In the genomic region with DNA sequence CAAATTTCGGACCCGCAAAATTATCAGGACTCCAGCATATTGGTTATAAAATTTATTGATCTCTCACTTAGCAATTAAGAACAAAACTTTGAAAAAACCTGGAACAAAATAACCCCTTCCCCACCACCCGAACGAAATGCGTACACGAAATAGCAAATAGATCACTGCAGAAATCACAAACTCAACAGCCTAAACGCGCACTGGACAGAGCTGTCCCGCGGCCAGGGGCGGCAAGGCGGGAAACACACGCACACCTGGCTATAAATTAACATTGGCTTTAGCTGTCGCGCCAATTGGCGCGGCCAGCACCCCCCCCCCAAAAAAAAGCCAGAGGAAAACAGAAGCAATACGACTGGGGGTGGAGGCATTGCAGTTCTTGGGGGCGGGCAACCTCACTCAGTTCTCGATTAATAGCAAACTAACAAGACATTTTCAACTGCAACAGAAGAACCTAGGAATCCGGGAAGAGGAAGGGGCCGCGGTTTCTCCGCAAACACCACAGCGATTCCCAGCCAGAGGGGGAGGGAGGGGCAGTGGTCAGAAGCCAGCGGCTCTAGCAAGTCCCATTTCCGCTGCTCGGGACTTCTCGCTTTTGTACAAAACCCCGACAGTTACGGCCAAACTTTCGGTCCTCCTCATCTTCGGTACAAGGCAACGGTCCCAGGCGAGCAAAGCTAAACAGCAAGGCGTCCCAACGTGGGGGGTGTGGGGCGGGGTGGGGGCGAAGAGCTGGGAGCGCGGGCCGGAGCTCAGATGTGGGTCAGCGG, we compare ENCODE assay signal across 10 mouse cellular contexts. TPM values are rescaled to one million over a fixed set of nuclear protein-coding genes. Genes with fewer than 3 reads are reported as not detected.
A peak's percentile ranks its signal among the peaks of the same experiment; 100 is the strongest.
DNase-seq lines count a peak whose midpoint lies in the region; ATAC-seq and TF ChIP-seq lines count a peak whose summit lies in the region.
"Had no signal": no experiment of that assay in that cellular context is flagged by ENCODE, and none has a peak within 500 bp of the region (broad histone marks: within the 10 kb centered on the region; RNA-seq: fewer than 3 reads in every experiment).

No protein-coding gene starts in this region.

- no peaks in the 10 kb centered on the region for H3K4me1 ChIP-seq in heart, postnatal 0 days (ENCODE audit: control insufficient read depth, insufficient read depth)
- H3K4me1 ChIP-seq in embryonic facial prominence, embryonic 10.5 days, result peaks cover 8% of the 10 kb centered on the region; the same call in 1 of the 2 replicates
- H3K4me1 ChIP-seq in intestine, embryonic 14.5 days (replicated peaks; ENCODE audit: control insufficient read depth, insufficient read depth, low read length), result no peaks in the 10 kb centered on the region
- H3K4me1 ChIP-seq in midbrain, embryonic 16.5 days (ENCODE audit: control insufficient read depth, insufficient read depth, low read length), result peaks cover 11% of the 10 kb centered on the region

- no peak for TF ChIP-seq EP300 in heart, postnatal 0 days (IDR thresholded peaks at IDR 0.05; ENCODE audit: low read depth)

- no peak for ATAC-seq in heart, postnatal 0 days (ENCODE audit: insufficient read depth, low read depth)
- peak; percentile 14; the same call in 1 of the 2 replicates for ATAC-seq in intestine, embryonic 14.5 days (replicated peaks; ENCODE audit: low FRiP score, low TSS enrichment, low read depth)
- no peak for ATAC-seq in midbrain, embryonic 16.5 days

- H3K27me3 ChIP-seq in heart, postnatal 0 days (ENCODE audit: control insufficient read depth, insufficient read depth, low read length), result peaks cover 62% of the 10 kb centered on the region
- H3K27me3 ChIP-seq in embryonic facial prominence, embryonic 10.5 days (replicated peaks; ENCODE audit: low read depth, poor library complexity, severe bottlenecking), result peaks cover 97% of the 10 kb centered on the region
- peaks cover 84% of the 10 kb centered on the region for H3K27me3 ChIP-seq in intestine, embryonic 14.5 days (replicated peaks; ENCODE audit: control insufficient read depth, insufficient read depth, low read length)
- no peaks in the 10 kb centered on the region for H3K27me3 ChIP-seq in midbrain, embryonic 16.5 days (ENCODE audit: control insufficient read depth, insufficient read depth, low read depth, low read length)

- H3K36me3 ChIP-seq in heart, postnatal 0 days (replicated peaks; ENCODE audit: control insufficient read depth, insufficient read depth, low read length), result no peaks in the 10 kb centered on the region
- no peaks in the 10 kb centered on the region for H3K36me3 ChIP-seq in embryonic facial prominence, embryonic 10.5 days (replicated peaks)
- H3K36me3 ChIP-seq in intestine, embryonic 14.5 days (ENCODE audit: control insufficient read depth, insufficient read depth, low read length), result no peaks in the 10 kb centered on the region
- H3K36me3 ChIP-seq in midbrain, embryonic 16.5 days (ENCODE audit: control insufficient read depth, insufficient read depth, low read length), result no peaks in the 10 kb centered on the region

- no peak for DNase-seq in heart, postnatal 0 days (ENCODE audit: low spot score)
- DNase-seq in heart, adult 9 months (ENCODE audit: low spot score in 2 of 2), result no peak
- peak; percentile 57 for DNase-seq in embryonic facial prominence, embryonic 10.5 days (ENCODE audit: low spot score)
- peak; percentile 72 for DNase-seq in intestine, embryonic 14.5 days (ENCODE audit: low spot score)
- DNase-seq in spleen, adult 18-20 months, result no peak
- no peak for DNase-seq in spleen, postnatal 10 days (ENCODE audit: low spot score in 2 of 2)
- no peak for DNase-seq in Muller cell, postnatal 12 days (ENCODE audit: inconsistent ontology term)

- H3K4me3 ChIP-seq in heart, postnatal 0 days (ENCODE audit: low read depth, low read length), result peak overlapping the region; percentile 53
- peak overlapping the region; percentile 60 for H3K4me3 ChIP-seq in embryonic facial prominence, embryonic 10.5 days
- H3K4me3 ChIP-seq in intestine, embryonic 14.5 days (ENCODE audit: low read depth, low read length), result peak overlapping the region; percentile 38
- peak overlapping the region; percentile 56 for H3K4me3 ChIP-seq in midbrain, embryonic 16.5 days (ENCODE audit: low read depth, low read length)

- TF ChIP-seq CTCF in heart, postnatal 0 days (IDR thresholded peaks at IDR 0.05; ENCODE audit: low read depth), result no peak

- no peak overlapping the region for H3K9ac ChIP-seq in heart, postnatal 0 days (replicated peaks; ENCODE audit: low read depth, low read length)
- no peak overlapping the region for H3K9ac ChIP-seq in intestine, embryonic 14.5 days (ENCODE audit: low read length)
- H3K9ac ChIP-seq in midbrain, embryonic 16.5 days (ENCODE audit: low read depth, low read length), result peak overlapping the region; percentile 69

- H3K9me3 ChIP-seq in heart, postnatal 0 days (replicated peaks; ENCODE audit: control insufficient read depth, low read length), result no peaks in the 10 kb centered on the region
- H3K9me3 ChIP-seq in embryonic facial prominence, embryonic 10.5 days, result peaks cover 11% of the 10 kb centered on the region; the same call in 1 of the 2 replicates
- H3K9me3 ChIP-seq in intestine, embryonic 14.5 days (ENCODE audit: control insufficient read depth, low read length), result no peaks in the 10 kb centered on the region
- no peaks in the 10 kb centered on the region for H3K9me3 ChIP-seq in midbrain, embryonic 16.5 days (replicated peaks; ENCODE audit: control insufficient read depth, low read length, poor library complexity, severe bottlenecking)

- H3K27ac ChIP-seq in heart, postnatal 0 days (ENCODE audit: low read depth), result no peak overlapping the region
- peak overlapping the region; percentile 77 for H3K27ac ChIP-seq in embryonic facial prominence, embryonic 10.5 days (replicated peaks)
- no peak overlapping the region for H3K27ac ChIP-seq in intestine, embryonic 14.5 days (ENCODE audit: low read depth)
- H3K27ac ChIP-seq in midbrain, embryonic 16.5 days (ENCODE audit: low read length), result no peak overlapping the region

- peak overlapping the region; percentile 72 for H3K4me2 ChIP-seq in heart, postnatal 0 days (ENCODE audit: low read depth, low read length)
- H3K4me2 ChIP-seq in intestine, embryonic 14.5 days (ENCODE audit: low read length), result peak overlapping the region; percentile 57
- H3K4me2 ChIP-seq in midbrain, embryonic 16.5 days (ENCODE audit: low read length), result peak overlapping the region; percentile 66

- 17% methylated on average over 40 of the region's 43 CpGs for WGBS in heart, postnatal 0 days
- 18% methylated on average over 43 of the region's 43 CpGs for WGBS in embryonic facial prominence, embryonic 10.5 days
- WGBS in intestine, embryonic 14.5 days, result 19% methylated on average over 40 of the region's 43 CpGs
- WGBS in midbrain, embryonic 16.5 days, result 17% methylated on average over 42 of the region's 43 CpGs

RNA-seq across cellular contexts. Expression of gene Sox3, which starts 1.7 kb away (rescaled TPM):
- not detected in 2 replicates for total RNA-seq in heart, postnatal 0 days (2014; rRNA removed; ENCODE audit: low replicate concordance)
- polyA plus RNA-seq in heart, postnatal 0 days (2015; fragmentation: Nextera tagmentation; extraction: Ambion mirVana), result 0.05 and 0.07 TPM in 2 replicates
- polyA plus RNA-seq in embryonic facial prominence, embryonic 10.5 days (2016; fragmentation: Nextera tagmentation; extraction: Ambion mirVana), result 0.82 and 1.5 TPM in 2 replicates
- polyA plus RNA-seq in intestine, embryonic 14.5 days (2014; fragmentation: Nextera tagmentation; extraction: Ambion mirVana), result not detected in 2 replicates
- 0.74 and 1.1 TPM in 2 replicates for polyA plus RNA-seq in midbrain, embryonic 16.5 days (2015; fragmentation: Nextera tagmentation; extraction: Ambion mirVana)
- total RNA-seq: common myeloid progenitor, adult 5-6 weeks; neutrophil, adult 5-6 weeks had no signal

Comparison
In these comparisons a context has a peak if more than half of its experiments do, and no peak if none do; other contexts are left out.
1. DNase-seq: peak in embryonic facial prominence, embryonic 10.5 days (single experiment) and intestine, embryonic 14.5 days (single experiment); none in heart, postnatal 0 days (single experiment), heart, adult 9 months (0 of 2), spleen, adult 18-20 months (0 of 2), spleen, postnatal 10 days (0 of 2) and Muller cell, postnatal 12 days (single experiment).
2. Peak in every context shown above with its lines, with median percentiles within 50 percentile points of each other: H3K4me2 ChIP-seq and H3K4me3 ChIP-seq.